Mouse (Mus musculus): ENCODE measurements around the gene Ackr2.

Gene Ackr2

DNA sequence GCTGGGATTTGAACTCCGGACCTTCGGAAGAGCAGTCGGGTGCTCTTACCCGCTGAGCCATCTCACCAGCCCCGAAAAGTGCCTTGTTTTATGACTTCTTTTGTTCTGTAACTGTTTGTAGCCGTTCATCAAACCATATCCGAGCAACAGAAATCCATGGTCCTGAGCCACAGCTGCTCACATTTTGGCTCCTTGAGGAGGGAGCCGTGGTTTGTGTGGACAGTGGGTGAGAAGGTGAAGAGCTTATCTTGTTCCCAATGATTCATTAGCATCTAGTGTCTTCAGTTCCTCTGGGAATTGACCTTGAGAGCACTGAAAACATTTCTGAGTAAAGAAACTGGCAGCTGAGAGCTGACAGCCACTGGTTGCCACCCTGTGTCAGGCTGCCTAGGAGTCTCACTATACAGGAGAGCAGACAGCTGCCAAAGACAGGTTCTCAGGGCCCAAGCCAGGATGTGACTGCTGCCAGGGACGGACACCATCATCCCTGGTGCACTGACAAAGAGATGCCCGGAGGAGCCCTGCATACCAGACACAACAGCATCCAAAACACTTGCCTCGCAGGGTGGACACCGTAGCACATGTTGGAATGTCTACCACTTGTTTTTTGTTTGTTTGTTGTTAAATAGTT is 6.0 kb upstream of the Ackr2 start:
- DNase-seq (ENCODE audit: low spot score) = no peak

DNA sequence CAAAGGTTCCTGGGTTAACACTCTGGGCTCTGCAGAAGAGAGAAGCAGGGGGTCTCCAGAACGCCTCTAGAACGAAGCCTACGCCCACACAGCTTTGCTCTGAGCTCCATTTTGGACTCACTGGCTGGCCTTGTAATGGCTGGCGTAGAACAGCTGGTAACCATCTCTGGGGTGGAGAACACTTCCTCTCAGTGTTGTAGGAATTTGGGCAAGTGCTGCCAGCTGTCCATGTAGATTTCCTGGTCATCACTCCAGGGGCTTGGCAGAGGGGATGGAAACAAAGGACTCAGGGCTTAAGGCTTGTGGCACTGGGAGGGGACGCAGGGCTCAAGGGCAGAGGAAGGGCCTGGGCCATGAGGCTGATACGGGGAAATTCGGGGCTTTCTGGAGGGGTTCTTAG is 3.7 kb upstream of the Ackr2 start:
- no peak for DNase-seq (ENCODE audit: low spot score)

DNA sequence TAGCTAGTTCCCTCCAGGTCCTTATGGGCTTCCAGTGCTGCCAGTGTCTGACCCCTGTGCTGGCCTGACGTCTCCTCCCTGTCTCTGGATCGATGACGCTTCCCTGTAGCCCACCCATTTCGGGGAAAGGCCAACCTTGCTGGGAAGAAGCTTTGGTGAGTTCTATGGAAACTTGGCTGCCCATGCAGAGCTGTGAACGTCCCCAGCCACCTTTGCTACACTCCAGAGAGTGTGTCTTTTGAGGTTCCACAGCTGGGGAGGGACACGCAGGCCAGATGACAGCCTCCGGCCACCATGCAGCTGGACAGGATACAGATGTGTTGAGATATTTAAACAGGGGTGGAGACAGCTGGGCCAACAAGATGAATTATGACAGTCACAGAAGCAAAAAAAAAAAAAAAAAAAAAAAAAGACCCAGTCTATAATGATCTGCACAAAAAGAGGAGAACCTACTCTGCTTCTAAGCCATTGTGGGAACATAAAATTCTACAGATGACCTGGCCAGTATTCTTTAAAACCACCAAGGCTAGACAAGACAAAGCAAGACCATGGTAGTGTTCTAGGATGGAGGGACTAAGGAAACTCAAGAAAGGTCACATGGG is 2.7 kb upstream of the Ackr2 start:
- DNase-seq (ENCODE audit: low spot score) = no peak

DNA sequence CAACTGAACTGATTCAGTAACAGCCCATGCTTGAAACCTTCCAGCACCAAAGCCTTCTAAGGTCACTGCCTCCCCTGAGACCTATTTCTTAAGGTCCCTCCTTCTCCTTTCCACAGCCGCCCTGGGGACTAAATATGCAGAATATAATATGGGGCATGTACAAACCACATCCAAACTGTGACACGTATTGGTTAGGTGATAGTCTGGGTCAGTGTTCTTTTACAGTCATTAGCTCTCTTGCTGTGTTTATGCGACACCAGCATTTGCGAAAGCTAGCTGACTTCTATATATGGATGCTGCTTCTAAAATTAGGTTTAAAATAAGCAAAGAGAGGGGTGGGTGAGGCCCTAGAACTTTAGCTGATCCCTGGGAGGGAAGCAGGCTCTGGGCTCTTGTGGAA is 1.3 kb upstream of the Ackr2 start:
- no peak for DNase-seq (ENCODE audit: low spot score)

DNA sequence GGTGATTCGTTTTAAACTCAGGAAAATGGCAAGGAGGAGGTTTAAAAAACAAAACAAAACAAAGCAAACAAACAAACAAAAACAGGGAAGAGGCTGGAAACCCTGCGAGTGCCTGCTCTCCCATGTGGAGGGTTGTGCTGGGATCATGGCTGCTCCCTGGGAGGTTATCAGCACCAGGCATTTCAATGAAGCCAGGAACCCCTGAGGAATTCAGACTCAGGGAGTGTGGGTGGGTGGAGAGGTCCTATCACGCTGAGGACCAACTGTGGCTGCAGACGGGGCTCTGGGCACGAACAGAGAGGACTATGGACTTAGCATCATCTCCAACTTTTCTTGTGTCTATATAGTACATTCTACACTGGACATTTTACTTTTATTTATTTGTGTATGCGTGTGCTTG is 1.2 kb downstream of the Ackr2 start:
- DNase-seq (ENCODE audit: low spot score) = no peak

DNA sequence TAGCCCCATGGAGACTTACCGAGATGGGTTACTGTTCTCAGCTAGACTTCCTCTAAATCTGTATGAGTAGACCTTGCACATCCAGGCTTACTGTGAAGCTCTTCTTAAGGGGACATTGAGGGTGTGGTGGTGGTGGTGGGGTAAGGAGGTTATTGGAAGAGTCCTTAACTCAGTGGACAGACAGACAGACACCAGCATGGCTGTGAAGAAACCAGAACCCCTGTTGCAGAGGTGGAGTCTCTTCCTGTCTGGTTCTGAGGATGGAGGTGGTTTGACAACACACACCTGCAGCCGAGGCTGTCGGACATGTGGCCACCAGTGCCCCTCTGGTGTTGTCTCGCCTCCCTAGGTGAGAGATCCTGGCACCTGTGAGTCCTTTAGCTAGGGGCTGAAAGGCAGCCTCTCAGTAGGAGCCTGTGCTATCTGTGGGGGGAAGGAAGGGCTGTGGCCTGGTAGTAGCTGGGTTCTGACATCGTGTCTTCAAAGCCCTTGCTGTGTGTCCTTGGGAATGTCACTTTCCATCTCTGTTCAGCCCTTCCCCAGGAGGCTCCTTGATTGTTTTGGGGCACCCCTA is 2.2 kb downstream of the Ackr2 start:
- no peak for DNase-seq (ENCODE audit: low spot score)

DNA sequence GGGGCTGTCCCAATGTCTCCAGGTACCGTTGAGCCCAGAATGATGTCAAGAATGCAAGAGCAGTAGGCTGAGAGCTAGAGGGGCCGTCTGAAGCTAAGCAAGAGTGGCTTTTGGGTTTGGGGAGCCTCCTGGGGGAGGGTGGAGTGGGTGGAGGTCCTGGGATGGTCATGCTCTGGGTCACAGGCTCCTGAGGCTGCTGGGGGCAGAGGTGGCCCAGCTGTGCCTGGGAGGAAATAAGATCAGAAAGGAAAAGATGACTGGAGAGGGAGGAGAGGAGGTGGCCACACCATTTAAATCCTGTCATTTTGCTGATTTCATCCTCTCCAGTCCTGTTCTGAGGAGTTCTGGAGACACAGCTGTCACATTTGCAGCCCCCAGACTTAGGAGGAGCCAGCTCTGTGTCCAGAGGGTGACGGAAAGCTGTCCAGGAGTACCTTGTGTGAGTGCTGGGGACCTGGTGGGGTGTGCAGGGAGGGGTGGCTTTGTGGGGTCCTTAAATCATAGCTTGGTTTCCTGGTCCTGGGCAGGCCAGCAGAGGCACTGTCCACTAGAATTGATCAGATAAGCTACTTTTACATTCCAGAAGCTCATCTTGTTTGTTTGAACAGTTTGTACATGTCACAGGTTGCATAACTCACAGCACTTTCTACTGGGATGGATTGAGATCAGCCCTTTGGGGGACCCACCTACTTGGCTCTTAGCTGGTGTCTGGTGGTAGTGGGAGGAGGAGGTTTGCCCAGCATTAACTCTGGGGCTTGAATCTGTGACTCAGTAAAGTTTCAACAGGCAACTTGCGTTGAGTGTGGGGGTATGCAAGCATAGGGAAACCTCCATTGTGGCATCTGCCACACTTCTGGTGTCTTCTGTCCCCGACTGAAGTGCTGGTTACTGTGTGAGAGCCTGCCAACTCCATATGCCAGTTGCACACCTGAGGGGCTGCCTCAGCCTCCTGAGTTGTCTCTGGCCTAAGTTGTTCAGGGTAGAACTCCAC is 3.9 kb downstream of the Ackr2 start:
- DNase-seq (ENCODE audit: low spot score) = no peak

DNA sequence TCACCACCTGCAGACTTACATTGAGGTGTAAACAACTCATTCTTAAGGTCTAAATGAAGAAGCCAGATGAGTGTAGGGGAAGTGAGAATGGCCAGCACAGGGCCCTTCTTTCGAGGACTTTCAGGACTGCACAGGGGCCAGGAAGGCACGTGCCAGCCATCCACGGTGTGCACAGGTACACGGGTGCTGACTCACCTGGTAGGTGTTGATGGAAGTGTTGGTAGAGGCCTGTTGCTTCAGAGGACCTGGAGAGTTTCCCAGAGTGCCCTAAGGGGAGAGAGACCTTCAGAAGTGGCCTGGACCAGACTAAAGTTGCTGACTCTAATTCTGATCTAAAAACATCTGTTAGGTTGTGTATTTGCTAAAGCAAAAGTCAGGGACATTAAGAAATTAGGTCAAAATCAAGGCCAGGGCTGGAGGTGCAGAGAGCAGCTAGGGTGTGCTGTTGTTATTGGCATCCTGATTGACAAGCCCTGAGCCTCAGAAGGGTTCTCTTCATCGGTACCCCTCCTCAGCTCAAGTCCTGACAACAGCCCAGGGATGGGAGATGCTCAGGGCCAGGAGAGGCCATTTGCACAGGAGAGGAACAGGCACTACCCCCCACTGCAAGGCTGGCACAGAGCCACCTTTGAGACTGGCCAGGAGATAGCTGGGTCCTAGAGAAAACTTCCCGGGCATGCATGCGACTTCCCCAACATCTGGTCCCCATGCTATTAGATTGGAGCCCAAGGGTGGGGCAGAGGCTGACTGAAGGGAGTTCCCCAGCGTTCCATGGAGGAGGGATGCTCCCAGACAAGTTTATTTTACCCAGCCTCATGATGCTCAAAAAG is 5.5 kb downstream of the Ackr2 start:
- DNase-seq (ENCODE audit: low spot score) = no peak

DNA sequence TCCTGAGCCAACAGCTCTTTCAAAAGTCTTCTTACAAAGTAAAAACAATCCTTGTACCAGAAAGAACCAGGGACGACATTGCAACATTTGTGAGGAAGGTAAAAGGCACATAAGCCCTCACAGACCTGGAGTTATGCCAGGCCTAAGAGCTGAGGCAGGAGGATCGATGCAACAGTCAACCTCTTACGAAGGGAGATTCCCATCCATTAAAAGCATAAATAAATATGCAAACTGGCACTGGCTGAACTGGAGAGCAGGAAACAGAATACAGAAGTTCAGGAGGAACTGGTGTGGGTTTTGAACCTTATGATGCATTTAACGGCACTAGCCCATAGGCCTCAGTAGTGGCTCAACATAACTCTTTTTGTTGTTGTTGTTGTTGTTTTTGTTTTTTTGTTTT is 6.2 kb downstream of the Ackr2 start:
- no peak for DNase-seq (ENCODE audit: low spot score)

DNA sequence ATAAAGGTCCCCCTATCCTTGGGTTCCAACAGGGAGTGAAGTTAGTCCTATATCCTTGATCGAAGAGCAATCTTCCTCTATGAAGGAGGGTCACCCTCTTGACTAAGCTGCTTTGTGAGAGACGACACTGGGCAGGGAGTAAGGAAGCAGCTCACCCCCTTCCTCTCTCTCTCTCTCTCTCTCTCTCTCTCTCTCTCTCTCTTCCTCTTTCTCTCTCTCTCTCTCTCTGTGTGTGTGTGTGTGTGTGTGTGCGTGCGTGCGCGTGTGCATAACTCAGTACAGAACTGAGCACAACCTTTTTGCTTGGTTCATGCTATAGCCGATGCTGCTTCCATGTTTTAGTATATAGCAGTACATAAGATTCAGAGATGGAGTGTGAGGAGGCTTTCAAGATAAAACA is 6.8 kb downstream of the Ackr2 start:
- DNase-seq (ENCODE audit: low spot score) = no peak

DNA sequence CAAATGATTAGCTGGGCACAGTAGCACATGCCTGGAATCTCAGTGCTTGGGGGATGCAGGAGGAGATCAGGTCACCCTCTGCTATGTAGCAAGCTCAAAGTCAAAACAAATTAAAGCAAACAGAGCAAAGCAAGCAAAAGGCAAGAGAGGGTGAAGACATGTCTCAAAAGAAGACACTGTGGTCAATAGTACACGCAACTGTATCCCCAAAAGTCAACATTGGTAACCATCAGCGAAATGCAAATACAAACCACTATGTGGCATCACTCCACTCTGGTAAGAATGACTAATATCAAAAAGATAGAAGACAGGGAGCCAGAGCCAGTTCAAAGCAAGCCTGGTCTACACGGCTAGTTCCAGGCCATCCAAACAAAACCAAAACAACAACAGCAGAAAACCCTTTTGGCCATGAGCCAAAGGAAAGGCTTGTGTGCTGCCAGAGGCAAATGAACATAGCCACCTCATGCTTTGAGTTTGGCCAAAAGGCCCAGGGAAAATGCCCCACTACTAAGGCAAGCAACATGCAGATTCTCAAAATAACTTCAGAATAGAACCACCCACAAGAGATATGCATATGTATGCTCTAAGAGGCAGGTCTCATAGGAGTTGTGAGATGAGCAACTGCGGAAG is 7.5 kb downstream of the Ackr2 start:
- no peak for DNase-seq (ENCODE audit: low spot score)

DNA sequence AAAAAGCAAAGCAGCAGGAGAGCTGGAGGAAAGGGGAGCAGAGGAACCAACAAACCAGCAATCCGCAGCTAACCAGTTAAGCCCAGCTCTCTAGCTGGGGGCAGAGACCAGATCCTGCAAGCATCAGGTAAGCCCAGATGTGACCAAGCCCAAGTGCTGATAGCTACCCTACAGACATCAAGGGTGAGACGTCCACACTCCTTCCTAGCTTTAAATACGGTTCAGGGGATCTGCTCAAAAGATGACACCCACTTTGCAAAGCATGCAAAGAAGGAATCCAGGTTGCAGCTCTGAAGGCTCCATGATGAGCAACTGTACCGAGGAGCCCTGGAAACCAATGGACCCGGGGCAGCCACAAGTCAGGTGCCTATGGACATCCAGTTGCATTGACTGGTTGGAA is 8.3 kb downstream of the Ackr2 start:
- no peak for DNase-seq (ENCODE audit: low spot score)

DNA sequence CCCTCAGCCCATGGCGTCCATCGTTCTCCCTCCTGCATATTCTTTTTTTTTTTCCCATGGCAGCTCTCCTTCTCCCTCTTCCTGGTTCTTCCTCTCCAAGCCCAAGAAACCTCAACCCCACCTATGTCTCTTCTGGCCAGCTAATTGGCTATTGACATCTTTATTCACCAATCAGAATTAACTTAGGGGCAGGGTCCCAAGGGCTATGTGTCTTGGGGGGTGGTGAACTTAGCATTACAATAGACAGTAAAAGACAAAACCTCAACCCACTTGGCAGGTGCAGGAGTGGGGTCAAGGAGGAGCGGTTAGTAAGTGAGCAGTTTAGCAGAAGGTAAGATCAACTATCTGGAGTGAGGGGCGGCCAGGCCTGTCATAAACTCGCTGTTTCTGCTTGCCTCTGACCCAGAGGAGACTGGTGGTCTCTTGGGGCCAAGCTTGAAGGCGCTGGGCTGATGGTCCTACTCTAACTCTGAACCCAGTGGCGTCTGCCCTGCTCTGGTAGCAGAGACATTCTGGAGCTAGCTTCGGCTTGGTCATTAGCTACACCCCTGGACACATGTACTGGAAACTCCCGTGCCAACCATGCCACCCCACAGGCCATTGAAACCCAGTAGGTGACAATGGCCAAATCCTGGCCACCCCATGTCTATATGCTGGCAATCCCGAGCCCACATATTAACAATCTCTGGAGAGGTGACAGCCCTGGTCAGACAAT is 9.4 kb downstream of the Ackr2 start:
- DNase-seq (ENCODE audit: low spot score) = no peak

DNA sequence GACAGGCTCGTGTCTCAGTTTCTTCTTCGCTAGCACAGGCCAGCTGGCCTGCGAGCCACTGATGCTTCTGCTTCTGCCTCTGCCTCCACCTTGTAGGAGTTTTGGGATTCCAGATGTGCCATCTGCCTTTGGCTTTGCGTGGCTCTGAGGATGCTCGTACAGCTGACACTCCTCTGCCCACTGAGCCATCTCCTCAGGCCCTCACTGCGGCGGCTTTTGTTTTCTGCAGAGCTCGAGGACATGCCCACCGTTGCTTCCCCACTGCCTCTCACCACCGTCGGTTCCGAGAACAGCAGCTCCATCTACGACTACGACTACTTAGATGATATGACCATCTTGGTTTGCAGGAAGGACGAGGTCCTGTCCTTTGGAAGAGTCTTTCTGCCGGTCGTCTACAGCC is 10.2 kb downstream of the Ackr2 start:
- no peak for DNase-seq (ENCODE audit: low spot score)

DNA sequence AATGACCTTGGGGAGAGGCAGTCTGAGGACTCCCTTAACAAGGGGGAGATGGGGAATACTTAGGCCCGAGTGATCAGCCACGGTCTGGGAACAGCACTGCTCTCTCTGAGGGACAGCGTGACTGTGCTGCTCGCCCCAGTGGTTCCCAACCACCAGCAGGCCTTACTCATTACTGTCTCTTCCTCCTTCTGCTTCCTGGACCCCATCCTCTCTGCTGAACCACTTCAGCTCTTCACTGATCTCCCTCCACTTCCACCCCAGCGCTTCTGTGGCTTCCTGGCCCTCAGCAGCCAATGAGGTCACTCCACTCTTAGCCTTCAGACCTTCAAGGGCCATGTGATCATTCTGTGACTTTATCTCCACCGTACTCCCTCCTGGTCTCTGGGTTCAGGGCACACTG is 11.5 kb downstream of the Ackr2 start:
- DNase-seq (ENCODE audit: low spot score) = no peak

DNA sequence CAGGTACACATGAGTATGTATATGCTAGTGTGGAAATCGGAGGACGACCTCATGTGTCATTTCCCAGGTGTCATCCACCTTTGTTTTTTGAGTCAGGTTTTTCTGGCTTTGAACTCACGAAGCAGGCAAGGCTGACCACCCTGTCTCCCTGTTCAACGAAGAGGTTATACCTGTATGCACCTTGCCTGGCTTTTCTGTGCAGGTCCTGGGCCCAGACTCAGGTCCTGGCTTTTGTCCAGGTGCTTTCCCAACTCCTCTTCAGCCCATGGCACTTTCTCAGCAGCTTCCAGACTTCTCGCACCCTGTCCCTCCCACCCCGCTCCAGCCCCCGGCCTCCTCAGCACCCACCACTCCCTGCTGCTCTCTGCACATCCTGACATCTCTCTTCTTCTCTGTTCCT is 13.0 kb downstream of the Ackr2 start:
- DNase-seq (ENCODE audit: low spot score) = no peak

DNA sequence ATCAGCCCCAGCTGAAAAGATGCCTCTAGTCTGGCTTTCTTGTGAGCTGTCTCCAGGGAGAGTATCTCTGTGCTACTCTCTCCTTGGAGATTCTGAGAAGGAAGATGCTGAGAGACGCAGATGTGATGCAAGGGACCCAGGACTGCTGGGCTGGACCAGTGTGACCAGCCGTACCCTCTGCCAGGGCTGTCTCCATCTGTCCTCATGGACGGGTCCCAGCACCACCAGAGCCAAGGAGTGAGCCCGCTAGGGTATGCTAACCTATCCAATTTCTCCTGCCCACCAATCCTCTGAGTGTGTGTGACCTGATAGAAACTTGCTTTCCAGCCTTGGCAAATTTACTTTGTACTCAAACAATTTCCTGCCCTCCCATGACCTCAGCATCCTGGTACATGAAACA is 14.6 kb downstream of the Ackr2 start:
- no peak for DNase-seq (ENCODE audit: low spot score)

DNA sequence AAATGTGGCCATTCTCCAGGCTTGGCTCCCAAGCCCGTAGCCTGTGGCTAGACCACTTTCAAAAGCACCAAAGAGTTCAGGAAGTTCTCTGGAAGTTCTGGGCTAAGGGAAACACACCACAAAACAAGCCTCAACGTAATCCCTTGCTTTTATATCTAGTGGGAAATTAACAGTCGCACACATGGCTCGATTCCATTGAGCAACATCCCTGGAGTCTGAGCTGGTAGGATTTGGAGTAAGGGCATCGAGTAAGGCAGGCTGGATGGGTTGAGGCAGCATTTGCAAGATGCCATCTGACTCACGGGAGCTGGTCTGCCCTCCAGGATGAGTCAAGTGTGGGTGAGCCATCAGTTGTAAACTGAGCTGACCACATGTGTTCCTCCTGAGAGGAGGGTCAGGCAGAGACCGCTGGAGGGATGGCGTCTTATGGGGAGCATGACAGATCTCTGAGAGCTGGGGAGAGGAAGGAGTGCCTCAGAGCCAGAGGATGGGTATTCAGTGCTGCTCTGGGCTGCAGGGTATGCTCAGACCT is 16.1 kb downstream of the Ackr2 start:
- no peak for DNase-seq (ENCODE audit: low spot score)

DNA sequence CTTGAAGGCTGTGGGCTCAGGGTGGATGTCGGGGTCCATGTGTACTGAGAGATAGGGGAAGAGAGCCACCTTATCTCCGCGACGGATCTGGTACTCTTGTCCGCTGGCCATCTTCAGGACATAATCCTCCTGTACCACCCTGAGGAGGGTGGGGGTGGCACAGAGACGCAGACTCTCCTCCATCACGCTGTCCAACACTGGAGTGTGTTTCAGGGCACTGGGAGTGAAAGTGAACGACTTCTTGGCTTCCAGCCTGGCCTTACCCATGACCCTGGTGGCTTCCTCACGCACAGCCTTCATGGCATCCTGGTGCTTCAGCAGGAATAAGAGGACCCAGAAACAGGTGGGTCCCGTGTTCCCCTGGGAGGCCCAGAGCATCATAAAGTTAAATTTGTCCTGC is 16.9 kb downstream of the Ackr2 start:
- DNase-seq (ENCODE audit: low spot score) = no peak

DNA sequence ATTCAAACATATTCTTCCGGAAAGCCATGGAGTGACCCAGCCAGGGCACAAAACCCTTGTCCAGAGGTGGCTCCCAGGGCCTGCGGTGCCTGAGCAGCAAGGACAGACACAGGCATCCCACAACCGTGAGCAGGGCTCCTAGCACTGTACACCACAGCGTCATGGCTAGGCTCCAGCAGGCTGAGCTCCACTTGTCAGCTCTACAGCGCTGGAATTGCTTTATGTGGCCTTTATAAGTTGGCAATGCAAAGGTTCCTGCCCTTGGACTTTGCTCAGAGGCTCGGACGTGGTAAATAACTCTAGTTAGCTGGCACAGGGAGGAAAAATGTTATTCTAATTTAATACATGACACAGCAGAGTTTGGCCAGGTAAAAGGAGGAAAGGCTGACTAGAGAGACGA is 17.9 kb downstream of the Ackr2 start, which contains the start of gene Cyp8b1:
Gene Cyp8b1, minus strand, starts transcription at position 204 of the 400 bp plus-strand sequence.
- no peak for DNase-seq (ENCODE audit: low spot score)
